Mouse (Mus musculus) layer of hippocampus, postnatal 14 days (tissue): ENCODE data around the gene H2-Ke6. TPM values are rescaled to one million over a fixed set of nuclear protein-coding genes. Genes with fewer than 3 reads are reported as not detected.
A peak's percentile ranks its signal among the peaks of the same experiment; 100 is the strongest.
"Not testable (repeated sequence)": the region's sequence is repeated elsewhere in the genome, so short reads cannot be mapped to it uniquely, and the experiment has no call there.

Experiments used
- DNase-seq, 2 experiments: peaks; one replicate each; pipeline ENCODE4 v3.0.0; 2021 to 2022; ENCODE audit warnings: low spot score in 2 of 2, mixed read lengths in 1 of 2
- total RNA-seq, 2 experiments: library from RNA; stranded (reverse); gene quantifications; 2 replicates each; pipeline ENCODE4 v1.2.3; 2021

The H2-Ke6 gene
- total RNA-seq, 2 experiments from 2014 or later: 48.0 to 48.7 TPM

GRCm38 (mm10) chr17:34030861-34031326, 3.0 kb upstream of the H2-Ke6 start:
- DNase-seq: no peak

GRCm38 (mm10) chr17:34029890-34030595, 2.2 kb upstream of the H2-Ke6 start:
- DNase-seq: peak in 1 of 2 experiments; percentile 18

- no peak for DNase-seq
Measured at GRCm38 (mm10) chr17:34029150-34029889, 1.5 kb upstream of the H2-Ke6 start.

GRCm38 (mm10) chr17:34028501-34029149, 765 bp upstream of the H2-Ke6 start:
- peak in 1 of 2 experiments; percentile 17 for DNase-seq

- DNase-seq: peak in 1 of 2 experiments; percentile 36
Measured at GRCm38 (mm10) chr17:34026917-34027655, 774 bp downstream of the H2-Ke6 start.

- no peak for DNase-seq
Measured at GRCm38 (mm10) chr17:34026221-34026620, 1.6 kb downstream of the H2-Ke6 start.

GRCm38 (mm10) chr17:34025756-34026151, 2.1 kb downstream of the H2-Ke6 start:
- peak in 1 of 2 experiments; percentile 31 for DNase-seq

GRCm38 (mm10) chr17:34024861-34025755, 2.8 kb downstream of the H2-Ke6 start:
- no peak for DNase-seq

- peak; percentile 87 to 93 for DNase-seq
Measured at GRCm38 (mm10) chr17:34024317-34024821, 3.5 kb downstream of the H2-Ke6 start, which contains the start of gene Ring1. Gene Ring1, minus strand, starts transcription at chr17:34024680.

- DNase-seq: no peak
Measured at GRCm38 (mm10) chr17:34023678-34024077, 4.2 kb downstream of the H2-Ke6 start.

GRCm38 (mm10) chr17:34022987-34023386, 4.9 kb downstream of the H2-Ke6 start:
- DNase-seq: peak in 1 of 2 experiments; percentile 13

GRCm38 (mm10) chr17:34022414-34022783, 5.5 kb downstream of the H2-Ke6 start:
- DNase-seq: no peak

- no peak for DNase-seq
Measured at GRCm38 (mm10) chr17:34021539-34022413, 6.1 kb downstream of the H2-Ke6 start.

GRCm38 (mm10) chr17:34013436-34013835, 14.4 kb downstream of the H2-Ke6 start:
- no peak for DNase-seq

GRCm38 (mm10) chr17:34010156-34010555, 17.7 kb downstream of the H2-Ke6 start:
- DNase-seq: no peak

- no peak for DNase-seq
Measured at GRCm38 (mm10) chr17:34006570-34006969, 21.3 kb downstream of the H2-Ke6 start.

GRCm38 (mm10) chr17:34003426-34003825, 24.4 kb downstream of the H2-Ke6 start:
- peak in 1 of 2 experiments; percentile 22 for DNase-seq

GRCm38 (mm10) chr17:34000796-34001195, 27.1 kb downstream of the H2-Ke6 start:
- DNase-seq: not testable (repeated sequence)

GRCm38 (mm10) chr17:34000150-34000537, 27.7 kb downstream of the H2-Ke6 start, which contains the start of gene H2-K1:
Gene H2-K1, minus strand, starts transcription at chr17:34000347.
- peak in 1 of 2 experiments; percentile 72 for DNase-seq
